Comparison of ENCODE assay signal across 22 mouse cellular contexts in the genomic region with DNA sequence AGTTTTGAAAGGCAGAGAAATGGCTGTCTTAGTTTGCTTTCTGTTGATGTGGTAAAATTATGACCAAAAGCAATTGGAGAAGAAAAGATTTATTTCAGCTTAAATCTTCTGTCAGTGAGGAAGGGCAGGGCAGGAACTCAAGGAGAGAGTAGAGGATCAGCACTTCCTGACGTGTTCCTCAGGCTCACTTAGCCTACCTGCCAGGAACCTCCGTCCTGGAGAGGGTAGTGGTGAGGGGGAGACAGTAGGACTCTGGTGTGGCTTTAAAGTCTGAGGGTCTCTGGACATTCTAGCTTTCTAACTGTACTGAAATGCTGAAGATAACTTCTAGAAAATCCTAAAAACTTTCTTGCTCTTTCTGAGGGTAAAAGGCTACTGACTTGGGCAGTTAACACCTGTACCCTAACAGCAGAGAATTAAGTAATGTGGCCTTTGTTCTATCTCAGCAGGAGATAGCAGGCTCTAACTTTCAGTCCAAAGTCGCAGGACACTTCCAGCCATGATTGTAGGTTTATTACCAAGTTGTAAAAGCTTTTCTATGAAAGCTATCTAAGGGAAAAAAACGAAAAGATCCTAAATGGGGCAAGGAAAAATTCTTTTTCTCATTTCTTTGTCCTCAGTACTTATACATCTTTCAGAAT.
"Had no signal": no experiment of that assay in that cellular context is flagged by ENCODE, and none has a peak within 500 bp of the region (broad histone marks: within the 10 kb centered on the region; RNA-seq: fewer than 3 reads in every experiment).

No protein-coding gene starts in this region.

- H3K4me1 ChIP-seq: limb, embryonic 12.5 days; limb, embryonic 15.5 days; lung, embryonic 15.5 days; megakaryocyte, embryonic 14.5 days; midbrain, embryonic 15.5 days; neural tube, embryonic 12.5 days; neural tube, embryonic 15.5 days had no signal

- ATAC-seq: hindbrain, postnatal 0 days; inflammation-experienced regulatory T-cells, adult 6 months; liver, postnatal 0 days; midbrain, embryonic 15.5 days had no signal

- H3K27me3 ChIP-seq: limb, embryonic 12.5 days; limb, embryonic 15.5 days; lung, embryonic 15.5 days; megakaryocyte, embryonic 14.5 days; midbrain, embryonic 15.5 days; neural tube, embryonic 12.5 days; neural tube, embryonic 15.5 days had no signal

- H3K9ac ChIP-seq: limb, embryonic 12.5 days; limb, embryonic 15.5 days; liver, embryonic 14.5 days; liver, postnatal 0 days; lung, embryonic 15.5 days; midbrain, embryonic 15.5 days; neural tube, embryonic 12.5 days; neural tube, embryonic 15.5 days had no signal

- H3K4me3 ChIP-seq: limb, embryonic 12.5 days; limb, embryonic 15.5 days; lung, embryonic 15.5 days; megakaryocyte, embryonic 14.5 days; midbrain, embryonic 10.5 days; midbrain, embryonic 15.5 days; neural tube, embryonic 12.5 days; neural tube, embryonic 15.5 days had no signal

- H3K27ac ChIP-seq: hindbrain, postnatal 0 days; limb, embryonic 12.5 days; limb, embryonic 15.5 days; liver, embryonic 14.5 days; lung, embryonic 15.5 days; midbrain, embryonic 10.5 days; midbrain, embryonic 15.5 days; neural tube, embryonic 12.5 days; neural tube, embryonic 15.5 days had no signal

- DNase-seq: kidney, postnatal 25 days; left cerebral cortex, postnatal 4 days; liver, postnatal 0 days; lung, postnatal 10 days; lung, postnatal 36 days; retina, postnatal 1 day; right cerebral cortex, postnatal 25 days; thymus, adult 18-20 months; thymus, postnatal 14 days; thymus, postnatal 4 days had no signal

- H3K9me3 ChIP-seq: limb, embryonic 12.5 days; limb, embryonic 15.5 days; lung, embryonic 15.5 days; megakaryocyte, embryonic 14.5 days; midbrain, embryonic 10.5 days; midbrain, embryonic 15.5 days; neural tube, embryonic 12.5 days; neural tube, embryonic 15.5 days had no signal

- H3K4me2 ChIP-seq: limb, embryonic 12.5 days; limb, embryonic 15.5 days; liver, embryonic 11.5 days; lung, embryonic 15.5 days; midbrain, embryonic 15.5 days; neural tube, embryonic 12.5 days; neural tube, embryonic 15.5 days had no signal
